Mouse (Mus musculus) hindbrain, embryonic 13.5 days (tissue): ENCODE results near the gene Mllt11. TPM values are rescaled to one million over a fixed set of nuclear protein-coding genes. Genes with fewer than 3 reads are reported as not detected.

Experiments
- ATAC-seq: fragments of 200-750 bp; cut with Nextera tagmentation; 2 replicates; pipeline ENCODE4 v1.8.0; 2017; ENCODE audit warnings: moderate TSS enrichment; ENCODE audit not compliant: low FRiP score
- H3K27ac ChIP-seq: fragments of 300-500 bp; sonication (generic); 2 replicates; pipeline ENCODE4 v1.5.1; 2015; ENCODE audit warnings: inconsistent platforms, mild to moderate bottlenecking, moderate library complexity
- H3K27me3 ChIP-seq: fragments of 300-500 bp; sonication (generic); 2 replicates; pipeline ENCODE4 v1.6.1; 2015; ENCODE audit warnings: mild to moderate bottlenecking, inconsistent platforms
- H3K36me3 ChIP-seq: fragments of 300-500 bp; sonication (generic); 2 replicates; pipeline ENCODE4 v1.6.1; 2015; ENCODE audit warnings: mild to moderate bottlenecking, inconsistent platforms
- H3K4me1 ChIP-seq: fragments of 300-500 bp; sonication (generic); replicated peaks from 2 replicates; pipeline ENCODE4 v1.6.1; 2015; ENCODE audit warnings: inconsistent platforms
- H3K4me2 ChIP-seq: fragments of 300-500 bp; sonication (generic); 2 replicates; pipeline ENCODE4 v1.6.1; 2015; ENCODE audit warnings: inconsistent platforms, mild to moderate bottlenecking, moderate library complexity
- H3K4me3 ChIP-seq: fragments of 300-500 bp; sonication (generic); 2 replicates; pipeline ENCODE4 v1.5.1; 2015; ENCODE audit warnings: mild to moderate bottlenecking, inconsistent platforms
- H3K9ac ChIP-seq: fragments of 300-500 bp; sonication (generic); 2 replicates; pipeline ENCODE4 v1.6.1; 2015; ENCODE audit warnings: mild to moderate bottlenecking, inconsistent platforms
- H3K9me3 ChIP-seq: fragments of 300-500 bp; sonication (generic); 2 replicates; pipeline ENCODE4 v1.6.1; 2016; ENCODE audit warnings: inconsistent platforms
- WGBS: fragments of 180-500 bp; shearing (Covaris S2); methylation state at CpG from one replicate; pipeline ENCODE4 v1.1.7; 2015; 5-methylcytosine and 5-hydroxymethylcytosine counted together
- polyA plus RNA-seq: library from polyadenylated mRNA; unstranded; fragments of >200 nt; fragmentation: Nextera tagmentation; extraction: Ambion mirVana; gene quantifications from 2 replicates; pipeline ENCODE4 v1.2.1, GENCODE M21; 2015

Mllt11 gene
- polyA plus RNA-seq, 1 experiment from 2014 or later = 311 TPM

- Histone ChIP-seq H3K9me3 (no peaks in the 10 kb centered on the region), H3K27ac (0 out of 2 replicates have a peak overlapping the region, but pooled peaks have one; percentile 26), H3K4me2 (peak overlapping the region; percentile 43; the same call in 1 of the 2 replicates), H3K9ac (no peak overlapping the region), H3K36me3 (peaks cover 48% of the 10 kb centered on the region), H3K4me3 (no peak overlapping the region), H3K27me3 (peaks cover 42% of the 10 kb centered on the region), H3K4me1 (peaks cover 21% of the 10 kb centered on the region)
- WGBS = 5% methylated on average over 16 of the region's 16 CpGs
- peak; percentile 33; the same call in 1 of the 2 replicates for ATAC-seq
These were observed 57.9 kb downstream of the Mllt11 start for GRCm38 (mm10) chr3:95174011-95174592.

GRCm38 (mm10) chr3:95173256-95173949, 58.6 kb downstream of the Mllt11 start:
- peaks cover 55% of the 10 kb centered on the region for H3K36me3 ChIP-seq
- peak overlapping the region; percentile 66 for H3K9ac ChIP-seq
- ATAC-seq = 0 out of 2 replicates have a peak, but pooled peaks have one; percentile 9
- H3K27me3 ChIP-seq = peaks cover 49% of the 10 kb centered on the region
- no peak overlapping the region for H3K27ac ChIP-seq
- H3K9me3 ChIP-seq = no peaks in the 10 kb centered on the region
- peak overlapping the region; percentile 15 for H3K4me3 ChIP-seq
- 6% methylated on average over 54 of the region's 58 CpGs for WGBS
- peaks cover 21% of the 10 kb centered on the region for H3K4me1 ChIP-seq
- peak overlapping the region; percentile 43 for H3K4me2 ChIP-seq

- Histone ChIP-seq H3K4me2 (peak overlapping the region; percentile 43; the same call in 1 of the 2 replicates), H3K4me1 (peaks cover 21% of the 10 kb centered on the region), H3K4me3 (no peak overlapping the region; the same call in 1 of the 2 replicates), H3K27me3 (peaks cover 56% of the 10 kb centered on the region), H3K27ac (no peak overlapping the region), H3K9ac (peak overlapping the region; percentile 66), H3K9me3 (no peaks in the 10 kb centered on the region), H3K36me3 (peaks cover 63% of the 10 kb centered on the region)
- WGBS = 19% methylated on average over 56 of the region's 84 CpGs
- ATAC-seq = no peak
These were observed 59.3 kb downstream of the Mllt11 start for GRCm38 (mm10) chr3:95172526-95173255.

- Histone ChIP-seq H3K4me2 (no peak overlapping the region), H3K4me1 (peaks cover 21% of the 10 kb centered on the region), H3K9me3 (no peaks in the 10 kb centered on the region), H3K27me3 (peaks cover 67% of the 10 kb centered on the region), H3K4me3 (no peak overlapping the region), H3K9ac (no peak overlapping the region; the same call in 1 of the 2 replicates), H3K27ac (no peak overlapping the region), H3K36me3 (peaks cover 78% of the 10 kb centered on the region)
- ATAC-seq = no peak
- 82% methylated on average over 6 of the region's 6 CpGs for WGBS
These were observed 60.9 kb downstream of the Mllt11 start for GRCm38 (mm10) chr3:95171105-95171504.

- WGBS = 92% methylated on average over 10 of the region's 10 CpGs
These were observed 62.0 kb downstream of the Mllt11 start for GRCm38 (mm10) chr3:95169996-95170395.

More at GRCm38 (mm10) chr3:95169996-95170395, 62.0 kb downstream of the Mllt11 start:
- no peak for ATAC-seq
- Histone ChIP-seq H3K27me3 (peaks cover 67% of the 10 kb centered on the region), H3K4me3 (no peak overlapping the region), H3K4me1 (peaks cover 24% of the 10 kb centered on the region), H3K9me3 (no peaks in the 10 kb centered on the region), H3K9ac (no peak overlapping the region), H3K27ac (no peak overlapping the region), H3K36me3 (peaks cover 87% of the 10 kb centered on the region), H3K4me2 (no peak overlapping the region)

Other genes starting within 250 kb of the Mllt11 start
- 21.6 and 22.8 TPM in 2 replicates for gene Zfp687, start 216.7 kb downstream of the Mllt11 start, polyA plus RNA-seq
- 269 and 277 TPM in 2 replicates for gene Psmd4, start 189.6 kb downstream of the Mllt11 start, polyA plus RNA-seq
- 15.4 and 16.7 TPM in 2 replicates for gene Pip5k1a, start 125.2 kb downstream of the Mllt11 start, polyA plus RNA-seq
- gene Vps72, start 121.1 kb downstream of the Mllt11 start, polyA plus RNA-seq = 219 and 221 TPM in 2 replicates
- gene Tmod4, start 107.7 kb downstream of the Mllt11 start, polyA plus RNA-seq = 0.99 and 1.5 TPM in 2 replicates
- gene Scnm1, start 98.2 kb downstream of the Mllt11 start, polyA plus RNA-seq = 95.9 and 97.1 TPM in 2 replicates
- 36.8 and 38.4 TPM in 2 replicates for gene Lysmd1, start 98.1 kb downstream of the Mllt11 start, polyA plus RNA-seq
- 2.8 and 3.1 TPM in 2 replicates for gene Tnfaip8l2, start 89.8 kb downstream of the Mllt11 start, polyA plus RNA-seq
- 31.5 and 31.8 TPM in 2 replicates for gene Sema6c, start 71.7 kb downstream of the Mllt11 start, polyA plus RNA-seq
- gene Gabpb2, start 14.3 kb downstream of the Mllt11 start, polyA plus RNA-seq = 4.5 and 4.6 TPM in 2 replicates
- 65.5 and 68.9 TPM in 2 replicates for gene Cdc42se1, start 3.4 kb downstream of the Mllt11 start, polyA plus RNA-seq
- gene Gm128, start 9.4 kb upstream of the Mllt11 start, polyA plus RNA-seq = 0.19 and 0.26 TPM in 2 replicates
- 0.13 and 0.25 TPM in 2 replicates for gene Bnipl, start 19.0 kb upstream of the Mllt11 start, polyA plus RNA-seq
- 42.2 and 43.0 TPM in 2 replicates for gene Mindy1, start 49.2 kb upstream of the Mllt11 start, polyA plus RNA-seq
- 50.3 and 51.8 TPM in 2 replicates for gene Prune1, start 49.9 kb upstream of the Mllt11 start, polyA plus RNA-seq
- gene Anxa9, start 75.0 kb upstream of the Mllt11 start, polyA plus RNA-seq = 0.31 and 0.38 TPM in 2 replicates
- gene Cers2, start 82.6 kb upstream of the Mllt11 start, polyA plus RNA-seq = 91.8 and 93.7 TPM in 2 replicates
- 45.6 and 46.2 TPM in 2 replicates for gene Setdb1, start 125.0 kb upstream of the Mllt11 start, polyA plus RNA-seq
- gene 4930558C23Rik, start 170.7 kb upstream of the Mllt11 start, polyA plus RNA-seq = not detected in 2 replicates
- gene Arnt, start 202.2 kb upstream of the Mllt11 start, polyA plus RNA-seq = 20.0 and 21.0 TPM in 2 replicates